Mouse (Mus musculus): ENCODE results near the gene Lrig3. TPM values are rescaled to one million over a fixed set of nuclear protein-coding genes. Genes with fewer than 3 reads are reported as not detected.
A peak's percentile ranks its signal among the peaks of the same experiment; 100 is the strongest.

The Lrig3 gene
- polyA plus RNA-seq, 1 experiment from 2014 or later, result 1.7 TPM

GRCm38 (mm10) chr10:125948842-125949474 lies 17.0 kb upstream of the Lrig3 start:
- H3K27me3 ChIP-seq (ENCODE audit: control insufficient read depth, insufficient read depth, low read length), result peaks cover 62% of the 10 kb centered on the region
- peaks cover 0 to 3% of the 10 kb centered on the region in 2 experiments; a peak in 1 of 4 replicates for H3K4me1 ChIP-seq (ENCODE audit: control insufficient read depth in 2 of 2, insufficient read depth in 2 of 2, low read length in 2 of 2)
- H3K36me3 ChIP-seq (ENCODE audit: control insufficient read depth, insufficient read depth, low read length), result no peaks in the 10 kb centered on the region
- peak overlapping the region; percentile 15 to 26; a peak in 3 of 4 replicates for H3K4me3 ChIP-seq (ENCODE audit: control insufficient read depth in 1 of 2, insufficient read depth in 1 of 2, low read depth in 1 of 2, low read length in 2 of 2)
- WGBS, result 26% methylated on average over 15 of the region's 15 CpGs
- no peaks in the 10 kb centered on the region for H3K9me3 ChIP-seq (ENCODE audit: control insufficient read depth, low read length)
- no peak for ATAC-seq (ENCODE audit: insufficient number of reproducible peaks, insufficient read depth, low FRiP score, low read depth)
- H3K4me2 ChIP-seq (ENCODE audit: low read length), result peak overlapping the region; percentile 58
- H3K9ac ChIP-seq (ENCODE audit: low read length), result peak overlapping the region; percentile 30
- no peak overlapping the region for H3K27ac ChIP-seq (replicated peaks in 1 of 2; ENCODE audit: control insufficient read depth in 1 of 2, insufficient read depth in 1 of 2, low read depth in 2 of 2, low read length in 2 of 2)

DNA sequence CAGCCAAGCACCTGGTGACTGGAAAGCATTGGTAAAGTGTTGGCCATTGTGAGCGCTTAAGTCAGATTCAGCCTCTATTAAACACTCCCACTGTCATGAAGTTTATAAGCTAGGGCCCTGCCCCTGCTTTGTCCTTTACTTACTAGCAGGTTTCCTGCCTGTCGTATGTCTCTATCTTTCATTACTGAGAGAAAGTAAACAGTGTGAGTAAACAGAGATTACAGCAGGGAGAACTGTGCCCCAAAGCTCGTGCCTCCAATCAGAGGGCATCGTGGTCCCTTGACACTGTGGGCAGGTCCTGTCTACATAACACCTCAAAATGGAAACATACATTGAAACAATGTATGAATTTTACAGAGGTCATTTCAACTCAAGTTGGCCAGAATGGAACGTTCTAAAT lies 14.3 kb upstream of the Lrig3 start:
- no peak for ATAC-seq (ENCODE audit: insufficient number of reproducible peaks, insufficient read depth, low FRiP score, low read depth)
- H3K9ac ChIP-seq (ENCODE audit: low read length), result no peak overlapping the region
- peaks cover 81% of the 10 kb centered on the region for H3K27me3 ChIP-seq (ENCODE audit: control insufficient read depth, insufficient read depth, low read length)
- H3K36me3 ChIP-seq (ENCODE audit: control insufficient read depth, insufficient read depth, low read length), result no peaks in the 10 kb centered on the region
- 54% methylated on average over 5 of the region's 5 CpGs for WGBS
- no peaks in the 10 kb centered on the region for H3K9me3 ChIP-seq (ENCODE audit: control insufficient read depth, low read length)
- peaks cover 0 to 3% of the 10 kb centered on the region in 2 experiments; a peak in 1 of 4 replicates for H3K4me1 ChIP-seq (ENCODE audit: control insufficient read depth in 2 of 2, insufficient read depth in 2 of 2, low read length in 2 of 2)
- no peak overlapping the region for H3K4me3 ChIP-seq (ENCODE audit: control insufficient read depth in 1 of 2, insufficient read depth in 1 of 2, low read depth in 1 of 2, low read length in 2 of 2)
- H3K4me2 ChIP-seq (ENCODE audit: low read length), result no peak overlapping the region
- no peak overlapping the region for H3K27ac ChIP-seq (replicated peaks in 1 of 2; ENCODE audit: control insufficient read depth in 1 of 2, insufficient read depth in 1 of 2, low read depth in 2 of 2, low read length in 2 of 2)

- ATAC-seq (ENCODE audit: insufficient number of reproducible peaks, insufficient read depth, low FRiP score, low read depth), result no peak
- Histone ChIP-seq H3K4me1 (ENCODE audit: control insufficient read depth in 2 of 2, insufficient read depth in 2 of 2, low read length in 2 of 2) (peaks cover 4 to 6% of the 10 kb centered on the region in 2 experiments; a peak in 2 of 4 replicates), H3K4me3 (ENCODE audit: control insufficient read depth in 1 of 2, insufficient read depth in 1 of 2, low read depth in 1 of 2, low read length in 2 of 2) (no peak overlapping the region), H3K36me3 (ENCODE audit: control insufficient read depth, insufficient read depth, low read length) (no peaks in the 10 kb centered on the region), H3K27me3 (ENCODE audit: control insufficient read depth, insufficient read depth, low read length) (peaks cover 88% of the 10 kb centered on the region), H3K9me3 (ENCODE audit: control insufficient read depth, low read length) (no peaks in the 10 kb centered on the region), H3K9ac (ENCODE audit: low read length) (no peak overlapping the region), H3K27ac (replicated peaks in 1 of 2; ENCODE audit: control insufficient read depth in 1 of 2, insufficient read depth in 1 of 2, low read depth in 2 of 2, low read length in 2 of 2) (no peak overlapping the region), H3K4me2 (ENCODE audit: low read length) (no peak overlapping the region)
- WGBS, result 69% methylated on average over 7 of the region's 7 CpGs
These were observed 11.6 kb upstream of the Lrig3 start for GRCm38 (mm10) chr10:125954343-125954742.

DNA sequence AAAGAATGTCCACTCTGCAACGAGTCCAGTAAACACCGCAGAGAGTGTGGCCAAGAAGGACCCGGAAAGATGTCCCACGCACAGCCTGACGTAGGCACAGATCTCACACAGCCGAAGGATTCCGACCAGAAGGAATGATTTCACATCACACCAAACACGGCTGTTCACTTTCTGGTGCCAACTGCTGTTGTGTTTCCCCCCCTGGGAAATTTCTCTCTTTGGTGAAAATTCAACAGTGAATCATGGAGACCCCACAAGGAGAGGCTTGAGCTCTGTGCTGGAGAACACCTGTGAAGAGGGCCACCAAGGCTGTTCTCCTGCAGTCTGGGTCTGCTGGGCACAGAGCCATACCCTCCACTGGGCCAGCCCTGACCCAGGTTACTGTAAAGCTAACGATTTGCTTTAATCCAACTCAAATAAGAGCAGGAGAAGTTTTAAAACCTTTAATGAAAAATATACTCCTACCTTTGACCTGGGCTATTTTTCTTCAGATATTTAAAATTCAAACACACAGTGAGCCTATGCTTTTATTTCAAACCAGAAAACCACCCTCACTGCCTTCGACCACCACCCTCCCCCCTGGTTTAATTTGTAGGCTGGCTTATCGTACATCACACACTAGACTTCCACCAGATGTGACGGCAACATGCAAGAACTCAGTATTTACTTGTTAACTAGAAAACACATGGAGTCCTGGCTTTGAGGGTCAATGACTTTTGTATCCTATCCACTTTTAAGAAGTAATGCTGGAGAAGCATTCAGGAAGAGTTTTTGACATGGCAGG lies 11.0 kb upstream of the Lrig3 start:
- peaks cover 88% of the 10 kb centered on the region for H3K27me3 ChIP-seq (ENCODE audit: control insufficient read depth, insufficient read depth, low read length)
- no peaks in the 10 kb centered on the region for H3K36me3 ChIP-seq (ENCODE audit: control insufficient read depth, insufficient read depth, low read length)
- H3K4me1 ChIP-seq (ENCODE audit: control insufficient read depth in 2 of 2, insufficient read depth in 2 of 2, low read length in 2 of 2), result peaks cover 4 to 6% of the 10 kb centered on the region in 2 experiments; a peak in 2 of 4 replicates
- WGBS, result 84% methylated on average over 12 of the region's 12 CpGs
- no peaks in the 10 kb centered on the region for H3K9me3 ChIP-seq (ENCODE audit: control insufficient read depth, low read length)
- no peak overlapping the region for H3K4me2 ChIP-seq (ENCODE audit: low read length)
- H3K9ac ChIP-seq (ENCODE audit: low read length), result no peak overlapping the region
- no peak overlapping the region for H3K4me3 ChIP-seq (ENCODE audit: control insufficient read depth in 1 of 2, insufficient read depth in 1 of 2, low read depth in 1 of 2, low read length in 2 of 2)
- H3K27ac ChIP-seq (replicated peaks in 1 of 2; ENCODE audit: control insufficient read depth in 1 of 2, insufficient read depth in 1 of 2, low read depth in 2 of 2, low read length in 2 of 2), result no peak overlapping the region
- ATAC-seq (ENCODE audit: insufficient number of reproducible peaks, insufficient read depth, low FRiP score, low read depth), result no peak

GRCm38 (mm10) chr10:125961411-125962107 lies 4.4 kb upstream of the Lrig3 start:
- H3K27me3 ChIP-seq (ENCODE audit: control insufficient read depth, insufficient read depth, low read length), result peaks cover 69% of the 10 kb centered on the region
- no peak overlapping the region for H3K9ac ChIP-seq (ENCODE audit: low read length)
- H3K9me3 ChIP-seq (ENCODE audit: control insufficient read depth, low read length), result no peaks in the 10 kb centered on the region
- H3K4me1 ChIP-seq (ENCODE audit: control insufficient read depth in 2 of 2, insufficient read depth in 2 of 2, low read length in 2 of 2), result peaks cover 9 to 17% of the 10 kb centered on the region in 2 experiments; a peak in 3 of 4 replicates
- ATAC-seq (ENCODE audit: insufficient number of reproducible peaks, insufficient read depth, low FRiP score, low read depth), result no peak
- H3K4me2 ChIP-seq (ENCODE audit: low read length), result peak overlapping the region; percentile 8; the same call in 1 of the 2 replicates
- no peak overlapping the region for H3K4me3 ChIP-seq (ENCODE audit: control insufficient read depth in 1 of 2, insufficient read depth in 1 of 2, low read depth in 1 of 2, low read length in 2 of 2)
- no peaks in the 10 kb centered on the region for H3K36me3 ChIP-seq (ENCODE audit: control insufficient read depth, insufficient read depth, low read length)
- H3K27ac ChIP-seq (replicated peaks in 1 of 2; ENCODE audit: control insufficient read depth in 1 of 2, insufficient read depth in 1 of 2, low read depth in 2 of 2, low read length in 2 of 2), result no peak overlapping the region
- WGBS, result 10% methylated on average over 9 of the region's 9 CpGs

DNA sequence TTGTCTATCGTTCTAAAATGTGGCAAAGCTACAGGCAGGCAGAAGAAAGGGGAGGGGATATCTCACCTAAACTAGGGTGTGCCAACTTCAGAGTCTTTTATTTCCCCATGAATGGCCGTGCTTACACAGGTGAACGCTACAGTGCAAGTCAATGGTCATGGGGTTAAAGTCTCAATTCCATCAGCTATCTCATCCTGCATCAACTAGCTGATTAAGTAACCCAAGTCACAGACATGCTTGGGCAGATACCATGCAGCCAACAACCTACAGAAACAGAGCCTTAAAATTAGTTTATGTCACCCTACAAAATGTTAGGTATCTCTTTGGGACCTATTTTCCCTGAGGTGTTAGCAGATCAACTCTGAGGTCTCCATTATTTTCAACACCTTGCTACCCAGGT lies 1.3 kb upstream of the Lrig3 start:
- WGBS, result 77% methylated on average over 3 of the region's 3 CpGs
- ATAC-seq (ENCODE audit: insufficient number of reproducible peaks, insufficient read depth, low FRiP score, low read depth), result no peak
- Histone ChIP-seq H3K27me3 (ENCODE audit: control insufficient read depth, insufficient read depth, low read length) (peaks cover 47% of the 10 kb centered on the region), H3K36me3 (ENCODE audit: control insufficient read depth, insufficient read depth, low read length) (no peaks in the 10 kb centered on the region), H3K27ac (replicated peaks in 1 of 2; ENCODE audit: control insufficient read depth in 1 of 2, insufficient read depth in 1 of 2, low read depth in 2 of 2, low read length in 2 of 2) (no peak overlapping the region), H3K4me1 (ENCODE audit: control insufficient read depth in 2 of 2, insufficient read depth in 2 of 2, low read length in 2 of 2) (peaks cover 5 to 18% of the 10 kb centered on the region in 2 experiments; a peak in 3 of 4 replicates), H3K9me3 (ENCODE audit: control insufficient read depth, low read length) (no peaks in the 10 kb centered on the region), H3K4me2 (ENCODE audit: low read length) (no peak overlapping the region), H3K4me3 (ENCODE audit: control insufficient read depth in 1 of 2, insufficient read depth in 1 of 2, low read depth in 1 of 2, low read length in 2 of 2) (no peak overlapping the region), H3K9ac (ENCODE audit: low read length) (no peak overlapping the region)

DNA sequence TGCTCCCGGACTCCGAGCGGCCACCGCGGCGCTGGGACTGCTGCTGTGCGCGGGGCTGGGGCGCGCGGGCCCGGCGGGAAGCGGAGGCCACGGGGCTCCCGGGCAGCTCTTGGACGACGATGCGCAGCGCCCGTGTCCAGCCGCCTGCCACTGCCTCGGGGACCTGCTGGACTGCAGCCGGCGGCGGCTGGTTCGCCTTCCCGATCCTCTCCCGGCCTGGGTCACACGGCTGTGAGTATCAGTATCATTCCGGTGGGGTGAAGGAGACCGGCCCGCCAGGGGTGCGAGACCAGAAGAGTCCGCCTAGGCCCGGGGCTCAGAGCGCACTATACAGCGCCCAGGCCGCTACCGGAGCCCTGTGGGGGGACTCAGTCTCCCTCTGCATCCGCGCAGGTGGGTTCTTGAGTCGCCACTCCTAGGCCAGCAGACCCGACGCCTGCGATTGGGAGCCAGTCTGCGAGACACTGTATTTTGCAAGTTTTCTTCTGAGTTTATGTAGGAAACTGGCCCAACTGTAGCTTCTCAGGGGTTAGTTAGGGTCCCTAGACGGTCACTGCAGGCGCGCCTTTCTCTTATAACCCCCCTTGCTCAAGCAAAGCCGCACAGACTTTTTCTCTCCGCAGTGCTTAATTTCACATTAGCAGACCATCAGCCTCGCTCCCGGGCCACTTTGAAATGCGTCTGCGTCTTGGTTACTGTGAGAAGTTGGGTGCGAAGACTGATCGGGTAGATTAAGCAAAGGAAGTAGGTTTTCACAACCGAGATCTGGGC lies 698 bp downstream of the Lrig3 start:
- H3K27me3 ChIP-seq (ENCODE audit: control insufficient read depth, insufficient read depth, low read length), result peaks cover 35% of the 10 kb centered on the region
- peak overlapping the region; percentile 98 for H3K4me2 ChIP-seq (ENCODE audit: low read length)
- no peaks in the 10 kb centered on the region for H3K9me3 ChIP-seq (ENCODE audit: control insufficient read depth, low read length)
- peak; percentile 42 for ATAC-seq (ENCODE audit: insufficient number of reproducible peaks, insufficient read depth, low FRiP score, low read depth)
- H3K36me3 ChIP-seq (ENCODE audit: control insufficient read depth, insufficient read depth, low read length), result no peaks in the 10 kb centered on the region
- peak overlapping the region; percentile 74 for H3K9ac ChIP-seq (ENCODE audit: low read length)
- under 1% methylated on average over 55 of the region's 59 CpGs for WGBS
- H3K4me1 ChIP-seq (ENCODE audit: control insufficient read depth in 2 of 2, insufficient read depth in 2 of 2, low read length in 2 of 2), result peaks cover 2 to 10% of the 10 kb centered on the region in 2 experiments; a peak in 3 of 4 replicates
- H3K27ac ChIP-seq (replicated peaks in 1 of 2; ENCODE audit: control insufficient read depth in 1 of 2, insufficient read depth in 1 of 2, low read depth in 2 of 2, low read length in 2 of 2), result peak overlapping the region in 1 of 2 experiments; percentile 39; a peak in 1 of 4 replicates
- peak overlapping the region; percentile 68 to 72 for H3K4me3 ChIP-seq (ENCODE audit: control insufficient read depth in 1 of 2, insufficient read depth in 1 of 2, low read depth in 1 of 2, low read length in 2 of 2)
